Mouse (Mus musculus): Measurements from ENCODE around the gene Rpl37a.

Gene Rpl37a

DNA sequence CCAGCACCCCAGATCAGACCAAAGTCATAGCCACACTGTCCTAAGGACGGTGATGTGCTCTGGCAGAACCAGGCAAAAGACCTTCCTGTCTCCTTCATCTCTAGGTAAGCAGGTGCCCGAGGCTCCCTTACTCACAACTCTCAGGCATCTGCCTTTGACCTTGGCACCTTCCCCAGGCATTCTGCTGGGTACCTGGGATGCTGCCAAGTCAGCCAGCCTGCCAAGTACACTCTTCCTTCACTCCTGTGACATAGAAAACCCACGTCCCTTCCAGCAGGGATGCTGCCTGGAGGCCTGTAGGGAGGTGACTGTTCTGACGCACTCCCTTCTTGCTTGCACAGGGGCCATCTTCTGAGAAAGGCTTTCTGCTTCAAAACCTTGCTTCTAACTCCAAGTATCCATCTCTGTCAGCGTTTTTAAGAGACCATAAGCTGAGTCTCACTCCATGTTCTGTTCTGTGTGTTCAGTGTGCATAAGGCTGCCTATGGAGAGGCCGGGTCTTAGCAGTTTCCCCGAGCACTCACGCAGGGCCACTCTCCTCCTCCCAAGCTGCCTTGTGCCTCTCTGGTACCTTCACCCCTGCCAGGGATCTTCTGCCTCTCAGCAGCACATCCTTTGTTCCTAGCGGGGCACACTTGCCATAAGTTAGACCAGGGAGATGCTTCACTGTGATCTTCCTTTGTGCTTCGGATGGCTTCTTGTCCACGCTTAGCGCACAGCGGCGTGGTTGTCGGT lies 28.0 kb downstream of the Rpl37a start:
- peak; percentile 30 for DNase-seq

DNA sequence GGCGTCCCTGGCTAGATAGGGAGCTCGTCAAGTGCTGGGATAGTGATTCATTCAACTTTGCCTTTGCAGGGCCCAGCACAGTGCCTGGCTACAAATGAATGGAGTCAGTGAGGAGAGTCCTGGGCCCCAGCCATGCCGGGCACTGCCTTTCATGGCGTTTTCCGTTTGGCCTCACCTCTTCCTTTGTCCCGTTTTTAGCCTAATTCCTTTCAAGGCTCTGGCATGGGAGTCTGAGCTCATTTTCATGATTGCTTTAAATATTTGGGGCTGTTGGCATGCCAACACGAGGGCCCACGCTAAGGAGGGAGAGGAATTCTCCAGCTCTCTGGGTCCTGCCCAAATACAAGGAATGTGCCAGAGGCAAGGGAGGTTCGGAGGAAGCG lies 28.6 kb downstream of the Rpl37a start:
- DNase-seq, result peak; percentile 49

DNA sequence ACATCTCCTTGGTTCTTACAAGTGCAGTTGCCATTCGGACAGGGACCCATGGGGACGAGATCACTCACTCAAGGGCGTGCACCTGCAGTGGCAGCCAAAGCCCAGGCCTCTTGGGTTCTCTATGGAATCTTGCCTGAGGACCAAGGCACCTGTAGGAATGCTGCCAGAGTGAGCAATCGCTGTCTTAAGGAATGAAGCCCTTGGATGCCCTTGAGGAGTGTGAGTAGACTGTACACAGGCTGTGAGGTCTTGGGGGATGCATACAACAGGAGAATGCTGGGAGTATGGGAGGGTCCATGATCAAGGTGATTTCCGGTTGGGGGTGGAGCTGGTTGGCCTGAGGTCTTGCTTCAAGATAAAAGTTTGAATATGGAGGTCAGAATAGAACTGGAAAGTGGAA lies 30.3 kb downstream of the Rpl37a start:
- DNase-seq, result no peak

DNA sequence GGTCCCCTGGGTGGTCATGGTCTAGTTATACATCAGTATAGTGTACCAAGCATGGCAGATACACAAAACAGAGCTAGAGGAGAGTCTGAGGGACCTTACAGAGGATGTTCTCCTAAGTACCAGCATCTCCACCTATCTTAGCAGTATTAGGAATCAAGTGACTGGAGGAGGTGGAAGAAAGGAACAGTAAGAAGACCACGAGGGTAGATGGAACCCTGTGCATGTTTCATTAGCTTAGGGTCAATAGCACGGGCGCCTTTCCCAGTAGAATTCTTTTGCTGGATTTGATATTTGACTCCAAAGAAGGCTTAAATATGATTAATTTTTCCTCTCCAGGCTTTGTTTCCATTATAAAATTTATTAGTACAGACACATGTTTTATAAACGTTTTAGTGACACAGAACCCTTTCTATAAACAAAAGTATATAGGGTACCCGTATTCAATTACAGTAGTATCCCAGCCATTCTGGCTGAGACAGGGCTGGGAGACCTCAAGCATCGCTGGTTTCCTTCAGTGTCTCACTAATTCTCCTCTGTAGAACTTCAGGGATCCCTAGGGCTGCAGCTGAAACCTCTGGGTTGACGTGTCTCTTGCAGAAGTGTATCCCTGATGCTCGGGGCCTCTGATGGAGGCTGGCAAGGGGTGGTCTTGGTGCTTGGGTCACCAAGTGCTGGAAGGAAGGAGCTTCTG lies 33.9 kb downstream of the Rpl37a start:
- no peak for DNase-seq

DNA sequence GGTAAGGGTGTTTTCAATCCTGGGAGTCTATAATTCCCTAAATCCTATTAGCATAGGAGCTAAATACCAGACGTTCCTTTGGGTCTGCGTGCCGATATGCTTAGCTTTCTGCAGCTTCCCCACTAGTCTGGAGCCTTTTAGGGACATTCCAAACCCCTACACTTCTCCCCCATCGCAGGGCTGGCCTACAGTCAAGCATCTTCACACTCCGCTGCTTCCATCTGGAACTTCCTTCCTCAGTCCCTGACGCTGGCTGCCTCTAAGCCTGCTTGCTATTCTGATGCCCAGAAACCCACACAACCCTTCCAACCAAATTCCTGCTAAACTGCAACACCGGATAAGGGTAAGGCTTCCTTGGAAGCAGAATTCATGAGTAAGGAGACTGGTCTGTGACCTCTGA lies 35.3 kb downstream of the Rpl37a start:
- peak; percentile 50 for DNase-seq

DNA sequence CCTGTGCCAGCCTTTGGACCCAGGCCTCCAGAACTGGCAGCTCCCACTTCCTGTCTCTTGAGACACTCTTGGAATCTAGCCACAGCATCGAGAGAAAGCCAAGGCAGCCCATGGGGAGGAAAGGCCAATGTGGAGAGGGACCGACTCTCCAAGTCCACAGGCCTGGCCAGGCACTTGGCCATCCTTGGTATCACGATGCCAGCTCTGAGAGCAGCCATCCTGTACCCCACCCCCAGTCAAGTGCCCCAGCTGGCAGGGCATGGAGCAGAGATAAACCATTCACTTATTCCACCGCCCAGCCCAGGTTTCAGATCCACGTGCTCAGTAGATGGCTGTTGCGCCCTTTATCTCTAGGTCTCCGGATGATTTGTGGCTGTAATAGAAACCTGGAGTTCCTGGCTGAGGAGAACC lies 40.3 kb downstream of the Rpl37a start:
- DNase-seq, result peak; percentile 33

DNA sequence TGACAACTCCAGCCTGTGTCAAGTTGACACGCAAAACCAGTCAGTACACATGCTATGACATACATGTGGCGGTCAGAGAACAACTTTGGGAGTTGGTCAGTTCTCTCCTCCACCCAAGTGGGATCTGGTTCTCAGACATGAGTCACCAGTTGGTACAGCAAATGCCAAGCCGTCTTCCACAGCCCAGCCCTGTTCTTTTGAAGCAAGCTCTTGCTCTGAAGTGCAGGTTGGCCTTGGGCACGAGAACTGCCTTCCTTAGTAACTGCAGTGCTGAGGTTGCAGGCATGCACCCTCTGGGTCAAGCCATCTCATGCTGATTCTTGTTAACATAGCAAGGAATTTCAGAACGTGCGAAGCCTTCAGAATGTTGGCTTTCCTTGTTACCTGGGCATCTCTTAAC lies 42.1 kb downstream of the Rpl37a start:
- DNase-seq, result no peak

DNA sequence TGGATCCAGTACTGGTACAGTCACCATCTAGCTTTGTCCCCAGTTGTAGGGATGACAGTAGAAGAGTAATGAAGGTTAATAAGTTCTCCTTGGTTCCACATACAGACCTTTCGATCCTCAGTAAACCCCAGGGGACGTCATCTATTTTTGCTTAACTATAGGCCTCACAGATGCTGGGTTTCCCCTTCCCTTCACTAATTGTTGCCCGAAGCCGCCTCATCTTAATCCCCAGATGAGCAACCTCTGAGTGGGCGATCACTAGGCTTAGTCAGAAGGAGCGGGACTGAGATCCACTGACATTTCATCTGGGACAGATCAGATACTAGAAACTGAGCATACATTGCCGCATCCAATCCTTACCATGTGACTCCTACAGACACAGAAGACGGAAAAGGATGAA lies 44.1 kb downstream of the Rpl37a start:
- no peak for DNase-seq

DNA sequence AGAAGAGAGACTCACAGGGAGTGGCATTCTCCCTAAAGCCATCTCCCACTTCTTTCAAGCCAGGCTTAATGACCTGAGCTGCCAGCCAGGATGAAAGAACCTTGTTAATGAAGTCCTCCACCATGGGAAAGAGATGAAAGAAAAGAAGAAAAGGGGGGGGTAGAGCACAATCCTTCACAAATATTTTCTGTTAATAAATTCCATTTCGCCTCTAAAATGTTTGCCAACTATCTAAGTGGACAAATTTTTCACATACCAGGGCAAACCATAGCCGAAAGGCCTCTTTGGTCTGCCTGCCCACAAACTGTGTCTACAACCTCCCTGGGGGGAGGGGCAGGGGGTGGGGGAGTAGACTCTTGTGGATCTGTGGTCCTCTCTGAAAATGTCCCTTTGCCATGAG lies 44.7 kb downstream of the Rpl37a start:
- no peak for DNase-seq

DNA sequence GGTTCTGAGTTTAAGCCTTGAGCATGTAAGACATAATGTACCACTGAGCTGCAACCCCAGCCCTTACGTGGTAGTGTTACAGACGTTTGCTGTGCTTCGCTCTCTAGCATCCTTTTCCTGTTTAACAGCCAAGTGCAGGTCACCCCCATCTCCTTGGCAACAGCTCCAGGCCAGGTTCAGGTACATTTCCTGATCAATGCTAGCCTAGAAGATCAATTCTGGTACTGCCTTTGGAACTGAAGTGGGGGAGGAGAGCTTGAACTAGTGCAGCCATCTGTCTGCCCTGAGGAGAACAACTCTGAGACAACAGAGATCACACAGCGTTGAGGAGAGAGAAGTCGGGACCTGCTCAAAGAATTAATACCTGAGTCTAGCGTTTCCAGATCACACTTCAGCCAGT lies 48.7 kb downstream of the Rpl37a start:
- DNase-seq, result no peak

Data from right cerebral cortex, postnatal 4 days (tissue).